Mouse (Mus musculus): ENCODE data around the gene Lrfn5. TPM values are rescaled to one million over a fixed set of nuclear protein-coding genes. Genes with fewer than 3 reads are reported as not detected.

The Lrfn5 gene
- 6.3 and 7.5 TPM in 2 replicates for polyA plus RNA-seq (2016; fragmentation: Nextera tagmentation; extraction: Ambion mirVana)

DNA sequence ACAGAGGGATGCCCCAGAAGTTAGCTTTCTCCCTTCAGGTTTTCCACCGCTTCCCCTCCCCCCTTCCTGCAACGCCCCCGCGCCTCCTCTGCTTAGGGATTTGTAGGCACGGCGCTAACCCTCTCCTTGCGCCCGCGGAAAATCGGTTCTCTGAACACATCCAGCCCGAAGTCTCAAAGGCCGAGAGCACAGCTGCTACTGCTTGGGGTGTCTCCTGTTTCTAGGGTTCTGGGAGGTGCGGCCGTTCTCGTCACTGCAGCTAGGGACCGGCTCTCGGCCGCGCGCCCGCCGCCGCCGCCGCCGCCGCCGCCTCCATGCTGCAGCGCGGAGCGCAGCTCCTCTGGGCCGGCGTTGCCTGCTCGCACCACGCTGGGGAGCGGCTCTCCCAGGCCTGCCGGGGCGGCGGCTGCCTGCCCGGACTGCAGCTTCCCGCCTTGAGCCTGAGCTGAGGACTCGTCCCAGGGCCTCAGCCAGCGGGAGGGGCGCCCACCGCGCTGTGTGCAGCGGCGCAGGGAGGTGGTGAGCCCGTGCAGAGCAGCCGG lies at the start of gene Lrfn5:
Gene Lrfn5, plus strand, starts transcription at position 322 of the 542 bp plus-strand sequence.
- under 1% methylated on average over 48 of the region's 50 CpGs for WGBS
- ATAC-seq (ENCODE audit: low FRiP score, low read depth), result peak; percentile 95

DNA sequence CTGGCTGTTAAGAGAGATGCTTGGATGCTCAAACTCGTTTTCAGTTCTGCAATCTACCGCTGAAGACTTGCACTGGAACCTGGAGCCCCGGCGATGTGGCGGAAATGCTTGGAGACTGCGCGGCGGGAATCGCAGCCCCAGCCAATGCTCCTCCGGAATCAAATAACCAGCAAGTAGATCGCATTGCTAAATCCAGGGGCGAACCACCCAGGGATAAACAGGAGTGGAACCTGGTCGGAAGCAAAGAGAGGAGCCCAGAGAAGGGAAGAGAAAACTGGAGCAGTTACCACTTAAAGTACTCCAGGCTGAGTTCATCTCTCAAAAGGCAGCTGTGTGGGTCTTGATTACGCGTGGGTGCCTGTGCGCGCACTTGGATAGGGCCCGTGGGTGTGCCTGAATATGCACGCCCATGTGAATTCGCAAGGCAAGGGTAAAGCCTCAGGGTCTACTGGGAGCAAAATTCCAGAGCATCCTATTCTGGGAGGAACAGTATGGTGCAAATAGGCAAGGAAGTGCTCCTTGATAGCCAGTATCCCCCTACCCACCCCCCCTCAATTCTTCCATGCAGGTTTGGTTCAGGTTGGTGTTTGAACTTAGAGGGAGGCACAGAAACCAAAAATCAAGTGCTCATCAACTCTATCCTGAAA lies 1.3 kb upstream of the Lrfn5 start:
- H3K27me3 ChIP-seq, result peaks cover 40% of the 10 kb centered on the region
- H3K36me3 ChIP-seq, result no peaks in the 10 kb centered on the region

More for the DNA sequence above, at the start of gene Lrfn5:
- peaks cover 15% of the 10 kb centered on the region; the same call in 1 of the 2 replicates for H3K4me1 ChIP-seq
- H3K9me3 ChIP-seq, result no peaks in the 10 kb centered on the region
- no peaks in the 10 kb centered on the region for H3K36me3 ChIP-seq
- H3K4me2 ChIP-seq (replicated peaks), result peak within 1 kb of the TSS; percentile 86
- H3K9ac ChIP-seq (replicated peaks), result peak within 1 kb of the TSS; percentile 73
- peaks cover 40% of the 10 kb centered on the region for H3K27me3 ChIP-seq
- peak within 1 kb of the TSS; percentile 60 for H3K4me3 ChIP-seq
- H3K27ac ChIP-seq (replicated peaks), result peak within 1 kb of the TSS; percentile 71

DNA sequence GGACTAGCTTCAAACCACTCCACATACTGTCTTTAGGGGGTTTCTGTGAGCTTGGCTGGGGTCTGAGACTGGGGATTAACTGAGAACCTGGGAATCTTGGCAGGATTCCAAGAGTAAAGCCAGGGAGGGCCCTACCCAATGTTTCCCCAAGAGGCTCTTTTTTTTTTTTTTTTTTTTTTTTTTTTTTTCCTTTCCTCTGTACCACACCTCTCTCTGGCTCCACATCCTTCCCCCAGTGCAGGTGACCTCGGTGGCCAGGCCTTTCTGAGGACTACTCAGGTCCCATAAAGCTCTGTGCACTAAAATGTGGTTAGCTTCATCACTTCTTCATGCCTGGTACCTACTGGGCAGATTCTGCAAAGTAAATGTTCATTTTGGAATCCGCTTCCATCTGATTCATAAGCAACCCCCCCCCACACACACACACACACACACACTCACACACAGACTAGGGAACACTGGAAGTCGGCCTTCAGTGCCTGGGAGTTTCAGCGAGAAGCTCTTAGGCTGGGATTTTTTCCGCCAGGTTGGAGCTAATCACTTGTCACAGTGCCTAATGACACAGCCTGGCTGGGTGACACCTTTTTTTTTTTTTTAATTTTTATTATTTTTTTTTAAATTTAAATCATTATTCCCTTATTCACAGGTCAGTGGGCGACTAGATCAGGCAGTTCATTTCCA lies 662 bp upstream of the Lrfn5 start:
- peak overlapping the region; percentile 71; the same call in 1 of the 2 replicates for H3K27ac ChIP-seq (replicated peaks)
- H3K4me3 ChIP-seq, result peak overlapping the region; percentile 60
- peaks cover 40% of the 10 kb centered on the region for H3K27me3 ChIP-seq
- WGBS, result 2% methylated on average over 6 of the region's 6 CpGs
- peak overlapping the region; percentile 73 for H3K9ac ChIP-seq (replicated peaks)
- peaks cover 15% of the 10 kb centered on the region; the same call in 1 of the 2 replicates for H3K4me1 ChIP-seq
- peak overlapping the region; percentile 86 for H3K4me2 ChIP-seq (replicated peaks)
- H3K36me3 ChIP-seq, result no peaks in the 10 kb centered on the region
- H3K9me3 ChIP-seq, result no peaks in the 10 kb centered on the region
- ATAC-seq (ENCODE audit: low FRiP score, low read depth), result peak; percentile 68

More for the DNA sequence above, 1.3 kb upstream of the Lrfn5 start:
- peaks cover 15% of the 10 kb centered on the region; the same call in 1 of the 2 replicates for H3K4me1 ChIP-seq
- H3K9ac ChIP-seq (replicated peaks), result no peak overlapping the region
- WGBS, result 3% methylated on average over 20 of the region's 20 CpGs
- H3K9me3 ChIP-seq, result no peaks in the 10 kb centered on the region
- ATAC-seq (ENCODE audit: low FRiP score, low read depth), result no peak
- peak overlapping the region; percentile 86 for H3K4me2 ChIP-seq (replicated peaks)
- no peak overlapping the region for H3K27ac ChIP-seq (replicated peaks)
- H3K4me3 ChIP-seq, result peak overlapping the region; percentile 28

- ATAC-seq (ENCODE audit: low FRiP score, low read depth), result no peak
- Histone ChIP-seq H3K27ac (replicated peaks) (no peak overlapping the region), H3K4me2 (replicated peaks) (peak overlapping the region; percentile 86), H3K4me3 (peak overlapping the region; percentile 60), H3K27me3 (peaks cover 40% of the 10 kb centered on the region), H3K9ac (replicated peaks) (peak overlapping the region; percentile 73), H3K36me3 (no peaks in the 10 kb centered on the region), H3K4me1 (peaks cover 15% of the 10 kb centered on the region; the same call in 1 of the 2 replicates), H3K9me3 (no peaks in the 10 kb centered on the region)
- 2% methylated on average over 16 of the region's 16 CpGs for WGBS
These were observed 757 bp downstream of the Lrfn5 start for GRCm38 (mm10) chr12:61523631-61524182.

- H3K27ac ChIP-seq (replicated peaks), result no peak overlapping the region
- peak overlapping the region; percentile 60 for H3K4me3 ChIP-seq
- no peak for ATAC-seq (ENCODE audit: low FRiP score, low read depth)
- H3K36me3 ChIP-seq, result no peaks in the 10 kb centered on the region
- under 1% methylated on average over 33 of the region's 33 CpGs for WGBS
- no peaks in the 10 kb centered on the region for H3K9me3 ChIP-seq
- peaks cover 15% of the 10 kb centered on the region; the same call in 1 of the 2 replicates for H3K4me1 ChIP-seq
- peak overlapping the region; percentile 86 for H3K4me2 ChIP-seq (replicated peaks)
- H3K27me3 ChIP-seq, result peaks cover 40% of the 10 kb centered on the region
- H3K9ac ChIP-seq (replicated peaks), result peak overlapping the region; percentile 73
These were observed 1.3 kb downstream of the Lrfn5 start for GRCm38 (mm10) chr12:61524183-61524651.

DNA sequence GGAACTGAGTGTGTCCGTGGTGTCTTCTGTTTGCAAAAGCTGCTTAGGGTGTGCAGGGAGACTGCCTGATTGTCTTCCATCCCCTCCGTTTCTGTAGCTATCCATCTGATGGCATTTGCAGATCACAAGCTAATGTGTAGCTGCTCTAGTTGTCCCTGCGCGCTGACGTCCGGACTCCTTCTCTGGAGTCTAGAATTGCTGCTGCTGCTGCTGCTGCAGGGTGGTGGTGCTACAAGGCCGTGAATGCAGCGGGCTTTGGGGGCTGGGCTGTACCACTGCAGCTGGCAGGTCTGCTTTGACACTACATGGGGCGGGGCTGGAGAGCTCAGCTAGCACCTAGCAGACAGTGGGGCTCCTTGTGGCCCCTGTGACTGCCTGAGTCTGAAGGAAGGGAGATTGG lies 3.2 kb downstream of the Lrfn5 start:
- peaks cover 13% of the 10 kb centered on the region; the same call in 1 of the 2 replicates for H3K4me1 ChIP-seq
- H3K27ac ChIP-seq (replicated peaks), result no peak overlapping the region
- H3K4me3 ChIP-seq, result peak overlapping the region; percentile 60
- 2% methylated on average over 9 of the region's 9 CpGs for WGBS
- H3K27me3 ChIP-seq, result peaks cover 32% of the 10 kb centered on the region
- no peaks in the 10 kb centered on the region for H3K9me3 ChIP-seq
- ATAC-seq (ENCODE audit: low FRiP score, low read depth), result peak; percentile 65
- no peaks in the 10 kb centered on the region for H3K36me3 ChIP-seq
- H3K9ac ChIP-seq (replicated peaks), result no peak overlapping the region
- H3K4me2 ChIP-seq (replicated peaks), result peak overlapping the region; percentile 43

DNA sequence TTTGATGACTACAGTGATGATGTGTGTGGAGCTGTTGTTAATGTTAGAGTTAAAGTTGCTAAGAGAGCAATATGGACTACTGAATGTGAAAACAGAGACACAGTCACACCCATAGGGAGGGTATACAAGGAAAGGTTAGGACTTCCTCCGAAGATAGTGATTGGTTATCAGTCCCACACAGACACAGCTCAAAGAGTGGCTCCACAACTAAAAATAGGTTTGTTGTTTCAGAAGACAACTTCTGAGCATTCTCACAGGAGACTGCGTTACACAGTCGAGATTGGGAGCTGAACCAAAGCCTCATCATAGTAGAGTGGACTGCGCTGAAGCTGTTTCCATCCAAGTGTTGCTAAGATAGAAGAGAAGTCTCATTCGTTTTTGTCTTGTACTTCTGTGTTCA lies 57.0 kb downstream of the Lrfn5 start:
- WGBS, result 82% methylated on average over 5 of the region's 5 CpGs
- H3K9me3 ChIP-seq, result no peaks in the 10 kb centered on the region
- H3K4me2 ChIP-seq (replicated peaks), result no peak overlapping the region
- no peaks in the 10 kb centered on the region for H3K36me3 ChIP-seq
- H3K4me1 ChIP-seq, result no peaks in the 10 kb centered on the region
- H3K9ac ChIP-seq (replicated peaks), result no peak overlapping the region
- no peak overlapping the region for H3K27ac ChIP-seq (replicated peaks)
- ATAC-seq (ENCODE audit: low FRiP score, low read depth), result no peak
- H3K4me3 ChIP-seq, result no peak overlapping the region
- H3K27me3 ChIP-seq, result no peaks in the 10 kb centered on the region

- Histone ChIP-seq H3K4me2 (replicated peaks) (no peak overlapping the region), H3K4me3 (no peak overlapping the region), H3K36me3 (no peaks in the 10 kb centered on the region), H3K9me3 (no peaks in the 10 kb centered on the region), H3K27ac (replicated peaks) (no peak overlapping the region), H3K9ac (replicated peaks) (no peak overlapping the region), H3K4me1 (no peaks in the 10 kb centered on the region), H3K27me3 (no peaks in the 10 kb centered on the region)
- no peak for ATAC-seq (ENCODE audit: low FRiP score, low read depth)
These were observed 77.4 kb downstream of the Lrfn5 start for GRCm38 (mm10) chr12:61600305-61600704.

- WGBS, result 89% methylated on average over 3 of the region's 3 CpGs
- ATAC-seq (ENCODE audit: low FRiP score, low read depth), result no peak
- Histone ChIP-seq H3K27ac (replicated peaks) (no peak overlapping the region), H3K4me1 (no peaks in the 10 kb centered on the region), H3K9me3 (no peaks in the 10 kb centered on the region), H3K36me3 (no peaks in the 10 kb centered on the region), H3K9ac (replicated peaks) (no peak overlapping the region), H3K4me3 (no peak overlapping the region), H3K27me3 (no peaks in the 10 kb centered on the region), H3K4me2 (replicated peaks) (no peak overlapping the region)
These were observed 84.9 kb downstream of the Lrfn5 start for GRCm38 (mm10) chr12:61607871-61608270.

DNA sequence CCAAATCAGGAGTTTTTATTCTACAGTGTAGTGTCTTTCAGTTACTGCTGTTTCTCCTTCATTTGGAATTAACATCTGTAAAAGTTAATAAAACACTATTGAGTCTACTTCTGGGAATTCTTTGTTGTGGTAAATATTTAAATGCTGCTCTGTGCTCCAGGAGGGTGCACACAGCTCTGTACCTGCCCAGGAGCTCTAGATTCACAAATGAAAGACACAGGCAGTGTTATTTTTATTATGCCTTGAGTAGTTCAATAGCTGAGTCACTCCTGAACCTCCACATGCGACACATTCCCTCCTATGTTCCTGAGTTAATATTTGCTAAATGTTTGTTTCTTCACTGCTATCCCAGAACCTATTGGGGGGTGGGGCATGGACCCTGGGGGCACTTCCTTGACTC lies 87.1 kb downstream of the Lrfn5 start:
- no peak overlapping the region for H3K4me2 ChIP-seq (replicated peaks)
- H3K27ac ChIP-seq (replicated peaks), result no peak overlapping the region
- 84% methylated on average over 1 of the region's 1 CpGs for WGBS
- H3K4me3 ChIP-seq, result no peak overlapping the region
- no peaks in the 10 kb centered on the region for H3K9me3 ChIP-seq
- H3K9ac ChIP-seq (replicated peaks), result no peak overlapping the region
- H3K4me1 ChIP-seq, result no peaks in the 10 kb centered on the region
- no peak for ATAC-seq (ENCODE audit: low FRiP score, low read depth)
- H3K27me3 ChIP-seq, result no peaks in the 10 kb centered on the region
- no peaks in the 10 kb centered on the region for H3K36me3 ChIP-seq

GRCm38 (mm10) chr12:61624532-61624931 lies 101.6 kb downstream of the Lrfn5 start:
- H3K36me3 ChIP-seq, result no peaks in the 10 kb centered on the region
- no peaks in the 10 kb centered on the region for H3K27me3 ChIP-seq
- H3K4me3 ChIP-seq, result no peak overlapping the region
- H3K9ac ChIP-seq (replicated peaks), result no peak overlapping the region
- no peak overlapping the region for H3K4me2 ChIP-seq (replicated peaks)
- no peak overlapping the region for H3K27ac ChIP-seq (replicated peaks)
- ATAC-seq (ENCODE audit: low FRiP score, low read depth), result no peak
- no peaks in the 10 kb centered on the region for H3K9me3 ChIP-seq
- no peaks in the 10 kb centered on the region for H3K4me1 ChIP-seq

GRCm38 (mm10) chr12:61654380-61654779 lies 131.4 kb downstream of the Lrfn5 start:
- H3K4me1 ChIP-seq, result no peaks in the 10 kb centered on the region
- H3K27ac ChIP-seq (replicated peaks), result no peak overlapping the region
- no peak for ATAC-seq (ENCODE audit: low FRiP score, low read depth)
- no peak overlapping the region for H3K4me2 ChIP-seq (replicated peaks)
- WGBS, result 86% methylated on average over 5 of the region's 5 CpGs
- no peaks in the 10 kb centered on the region for H3K27me3 ChIP-seq
- H3K4me3 ChIP-seq, result no peak overlapping the region
- no peak overlapping the region for H3K9ac ChIP-seq (replicated peaks)
- H3K9me3 ChIP-seq, result no peaks in the 10 kb centered on the region
- no peaks in the 10 kb centered on the region for H3K36me3 ChIP-seq

Data from midbrain, embryonic 12.5 days (tissue).